Mouse (Mus musculus) lung, postnatal 0 days (tissue): ENCODE measurements around the gene Arhgap10.

Experiments
- CTCF ChIP-seq: IDR thresholded peaks from 2 replicates; pipeline ENCODE4 v1.5.1; 2016; ENCODE audit warnings: antibody characterized with exemption, mild to moderate bottlenecking
- EP300 ChIP-seq: IDR thresholded peaks from 2 replicates; pipeline ENCODE4 v1.6.1; 2016; ENCODE audit warnings: antibody characterized with exemption, mild to moderate bottlenecking, control low read depth

GRCm38 (mm10) chr8:77497442-77497841 is 20.3 kb downstream of the Arhgap10 start:
- TF ChIP-seq CTCF (no peak), EP300 (no peak)
